Mouse (Mus musculus) embryonic facial prominence, embryonic 15.5 days (tissue): Measurements from ENCODE around the gene B3gnt2. TPM values are rescaled to one million over a fixed set of nuclear protein-coding genes. Genes with fewer than 3 reads are reported as not detected.

ENCODE experiments used
- ATAC-seq: fragments of 200-750 bp; cut with Nextera tagmentation; 2 replicates; pipeline ENCODE4 v1.8.0; 2017; ENCODE audit warnings: low read depth, moderate TSS enrichment; ENCODE audit not compliant: insufficient number of reproducible peaks, low FRiP score, low TSS enrichment
- H3K27ac ChIP-seq: fragments of 300-500 bp; sonication (generic); replicated peaks from 2 replicates; pipeline ENCODE4 v1.5.1; 2015; ENCODE audit warnings: mild to moderate bottlenecking, inconsistent platforms
- H3K27me3 ChIP-seq: fragments of 300-500 bp; sonication (generic); 2 replicates; pipeline ENCODE4 v1.6.1; 2015; ENCODE audit warnings: inconsistent platforms
- H3K36me3 ChIP-seq: fragments of 300-500 bp; sonication (generic); 2 replicates; pipeline ENCODE4 v1.6.1; 2015; ENCODE audit warnings: mild to moderate bottlenecking, inconsistent platforms
- H3K4me1 ChIP-seq: fragments of 300-500 bp; sonication (generic); 2 replicates; pipeline ENCODE4 v1.6.1; 2015; ENCODE audit warnings: inconsistent platforms
- H3K4me2 ChIP-seq: fragments of 300-500 bp; sonication (generic); replicated peaks from 2 replicates; pipeline ENCODE4 v1.6.1; 2015; ENCODE audit warnings: mild to moderate bottlenecking, inconsistent platforms
- H3K4me3 ChIP-seq: fragments of 300-500 bp; sonication (generic); replicated peaks from 2 replicates; pipeline ENCODE4 v1.5.1; 2015; ENCODE audit warnings: mild to moderate bottlenecking, inconsistent platforms
- H3K9ac ChIP-seq: fragments of 300-500 bp; sonication (generic); 2 replicates; pipeline ENCODE4 v1.6.1; 2015; ENCODE audit warnings: inconsistent platforms
- H3K9me3 ChIP-seq: fragments of 300-500 bp; sonication (generic); replicated peaks from 2 replicates; pipeline ENCODE4 v1.6.1; 2016; ENCODE audit warnings: inconsistent platforms
- WGBS: fragments of 180-500 bp; shearing (Covaris S2); methylation state at CpG from one replicate; pipeline ENCODE4 v1.1.7; 2015; 5-methylcytosine and 5-hydroxymethylcytosine counted together
- polyA plus RNA-seq: library from polyadenylated mRNA; unstranded; fragments of >200 nt; fragmentation: Nextera tagmentation; extraction: Ambion mirVana; gene quantifications from 2 replicates; pipeline ENCODE4 v1.2.1, GENCODE M21; 2015

B3gnt2 gene
- polyA plus RNA-seq, 1 experiment from 2014 or later, result 9.1 TPM

DNA sequence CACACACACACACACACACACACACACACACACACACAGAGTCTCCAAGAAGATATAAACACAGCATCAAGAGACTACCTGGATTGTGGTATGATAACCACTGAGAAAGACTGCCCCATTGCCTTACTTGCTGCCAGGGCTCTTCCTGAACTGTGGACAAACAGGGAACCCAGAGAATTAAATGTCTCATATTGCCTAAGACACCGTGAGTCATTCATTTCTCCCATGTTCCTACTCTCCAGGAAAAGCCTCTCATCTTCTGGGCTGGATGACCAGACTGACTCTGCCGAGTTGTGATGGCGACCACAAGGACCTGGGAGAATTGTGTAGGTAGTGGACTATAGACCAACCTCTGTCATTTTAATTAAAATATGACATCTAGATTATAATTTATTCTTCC lies 149.4 kb downstream of the B3gnt2 start:
- 74% methylated on average over 3 of the region's 3 CpGs for WGBS
- Histone ChIP-seq H3K4me3 (no peak overlapping the region), H3K9ac (no peak overlapping the region), H3K27ac (no peak overlapping the region), H3K4me2 (no peak overlapping the region), H3K27me3 (no peaks in the 10 kb centered on the region), H3K9me3 (no peaks in the 10 kb centered on the region), H3K4me1 (no peaks in the 10 kb centered on the region), H3K36me3 (no peaks in the 10 kb centered on the region)
- ATAC-seq, result no peak

DNA sequence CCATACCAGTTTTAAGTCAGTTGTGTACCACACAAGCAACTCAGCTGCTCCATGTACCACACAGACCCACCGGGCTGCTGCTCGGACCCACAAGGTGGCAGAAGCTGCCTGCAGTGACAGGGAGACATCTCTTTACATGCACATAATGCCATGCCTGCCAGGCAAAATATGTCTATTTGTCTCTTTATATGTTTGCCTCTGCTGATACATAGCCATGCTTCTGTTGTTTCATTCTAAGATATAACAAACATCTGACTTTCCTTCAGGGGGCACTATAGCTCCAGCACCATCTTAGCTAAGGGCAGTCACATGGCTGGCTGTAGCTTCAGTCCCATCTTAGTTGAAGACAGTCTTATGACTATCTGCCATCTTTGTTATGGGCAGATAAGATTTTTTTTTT lies 150.2 kb downstream of the B3gnt2 start:
- Histone ChIP-seq H3K27me3 (no peaks in the 10 kb centered on the region), H3K27ac (no peak overlapping the region), H3K36me3 (no peaks in the 10 kb centered on the region), H3K4me3 (no peak overlapping the region), H3K9me3 (no peaks in the 10 kb centered on the region), H3K4me2 (no peak overlapping the region), H3K9ac (no peak overlapping the region), H3K4me1 (no peaks in the 10 kb centered on the region)
- no peak for ATAC-seq
- WGBS, result 89% methylated on average over 2 of the region's 2 CpGs

Other genes with a start within 250 kb of the B3gnt2 start
- 3.5 TPM in 2 replicates for gene Zrsr1, start 111.0 kb upstream of the B3gnt2 start, polyA plus RNA-seq
- 10.6 and 11.5 TPM in 2 replicates for gene Gm28048, start 121.1 kb upstream of the B3gnt2 start, polyA plus RNA-seq
- 332 and 342 TPM in 2 replicates for gene Commd1, start 121.4 kb upstream of the B3gnt2 start, polyA plus RNA-seq
- gene Cct4, start 129.6 kb upstream of the B3gnt2 start, polyA plus RNA-seq, result 233 and 242 TPM in 2 replicates
- 10.2 and 16.3 TPM in 2 replicates for gene Fam161a, start 146.6 kb upstream of the B3gnt2 start, polyA plus RNA-seq